Mouse (Mus musculus) small intestine, adult 2 months (tissue): ENCODE data around the gene Cd164.

ENCODE experiments used
- CTCF ChIP-seq: fragments of 200-500 bp; IDR thresholded peaks from 2 replicates; pipeline ENCODE4 v1.5.1; 2012; ENCODE audit warnings: low read depth, mild to moderate bottlenecking, control low read depth, inconsistent platforms, low read length, moderate library complexity, mixed read lengths; ENCODE audit not compliant: insufficient replicate concordance, insufficient read length; ENCODE audit errors: extremely low read depth
- POLR2A ChIP-seq: fragments of 200-500 bp; IDR thresholded peaks from 2 replicates; pipeline ENCODE4 v1.6.1; 2012; ENCODE audit warnings: low read depth, mild to moderate bottlenecking, control low read depth, inconsistent platforms, low read length, moderate library complexity

GRCm38 (mm10) chr10:41543439-41543838, 24.2 kb downstream of the Cd164 start:
- TF ChIP-seq POLR2A (no peak), CTCF (no peak)
